Mouse (Mus musculus): ENCODE measurements at regions not wholly inside any gene's neighbourhood (a gene's known extent, or its start where the extent isn't known, plus 50 kb on each side); places are given as distances from the start of the nearest gene placed in this dataset.
"Not testable (repeated sequence)": the region's sequence is repeated elsewhere in the genome, so short reads cannot be mapped to it uniquely, and the experiment has no call there.

DNA sequence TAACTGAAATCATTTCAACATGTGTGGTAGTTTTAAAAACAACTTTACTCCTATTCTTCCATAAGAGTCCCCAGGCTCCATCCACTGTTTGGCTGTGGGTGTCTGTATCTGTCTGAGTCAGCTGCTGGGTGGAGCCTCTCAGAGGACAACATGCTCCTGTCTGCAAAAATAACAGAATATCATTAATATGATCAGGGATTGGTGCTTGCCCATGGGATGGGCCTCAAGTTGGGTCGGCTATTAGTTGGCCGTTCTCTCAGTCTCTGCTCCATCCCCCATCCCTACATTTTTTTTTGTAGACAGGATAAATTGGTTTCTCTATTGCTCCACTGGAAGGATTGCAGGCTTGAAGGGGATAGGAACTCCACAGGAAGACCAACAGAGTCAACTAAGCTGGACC lies 108.5 kb upstream of the Fgf16 start:
- not testable (repeated sequence) for DNase-seq (ENCODE audit: low read depth, low spot score)
- 81% methylated on average over 2 of the region's 2 CpGs for WGBS

DNA sequence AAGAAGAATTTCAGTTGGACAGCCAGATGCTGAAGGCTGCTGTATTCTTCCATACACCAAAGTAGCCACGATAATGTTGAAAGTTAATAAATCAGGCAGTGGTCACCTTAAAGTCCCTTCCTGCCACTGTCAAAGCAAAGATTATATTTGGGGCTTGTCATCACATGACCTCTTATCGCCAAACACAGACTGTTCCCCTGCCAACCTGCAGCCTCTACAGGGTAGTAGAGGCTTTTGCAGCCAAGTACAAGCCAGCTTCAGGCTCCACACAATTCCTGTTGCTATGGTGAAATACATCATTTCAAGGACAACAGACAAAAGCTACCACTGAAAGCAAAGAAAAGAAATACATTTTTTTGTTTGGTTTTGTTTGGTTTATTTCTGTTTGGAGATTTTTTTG lies 93.5 kb upstream of the Fgf16 start:
- 74% methylated on average over 2 of the region's 2 CpGs for WGBS
- no peak for DNase-seq (ENCODE audit: low read depth, low spot score)

DNA sequence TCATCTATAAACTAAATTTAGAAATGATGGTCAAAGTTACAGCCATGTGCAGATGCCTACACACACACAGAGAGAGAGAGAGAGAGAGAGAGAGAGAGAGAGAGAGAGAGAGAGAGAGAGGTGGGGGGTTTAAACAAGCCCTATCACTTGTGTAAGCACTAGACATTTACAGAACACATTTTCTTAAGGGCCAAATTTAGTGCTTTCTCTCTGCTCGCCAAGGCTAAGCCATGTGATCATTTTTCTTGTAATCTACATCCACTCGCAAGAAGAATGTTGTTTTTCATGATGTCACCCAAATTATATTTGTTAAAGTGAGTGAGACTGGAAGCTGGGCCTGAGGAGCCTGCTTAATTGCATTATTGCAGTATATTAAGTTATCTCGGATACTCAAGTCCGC lies 92.8 kb upstream of the Fgf16 start:
- WGBS: 63% methylated on average over 4 of the region's 4 CpGs
- DNase-seq (ENCODE audit: low read depth, low spot score): no peak

DNA sequence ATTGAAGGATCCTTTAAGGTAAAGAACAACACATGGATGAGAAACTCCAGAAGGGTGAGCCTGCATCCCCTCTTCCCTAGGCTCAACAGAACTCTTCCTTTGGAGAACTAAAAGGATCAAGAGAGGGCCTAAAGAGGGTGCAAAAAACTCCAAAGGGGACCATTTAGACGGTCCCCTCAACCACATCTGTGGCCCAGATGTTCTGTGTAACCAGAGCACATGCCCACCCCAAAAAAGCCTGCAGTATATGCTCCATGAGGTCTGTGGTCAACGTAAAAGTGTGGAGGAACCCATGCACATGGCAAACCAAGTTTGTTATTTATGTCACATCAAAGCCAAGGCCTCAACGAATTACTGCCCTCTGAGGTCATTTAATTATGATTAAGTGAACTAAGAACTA lies 89.2 kb upstream of the Fgf16 start:
- WGBS: 59% methylated on average over 3 of the region's 3 CpGs
- no peak for DNase-seq (ENCODE audit: low read depth, low spot score)

DNA sequence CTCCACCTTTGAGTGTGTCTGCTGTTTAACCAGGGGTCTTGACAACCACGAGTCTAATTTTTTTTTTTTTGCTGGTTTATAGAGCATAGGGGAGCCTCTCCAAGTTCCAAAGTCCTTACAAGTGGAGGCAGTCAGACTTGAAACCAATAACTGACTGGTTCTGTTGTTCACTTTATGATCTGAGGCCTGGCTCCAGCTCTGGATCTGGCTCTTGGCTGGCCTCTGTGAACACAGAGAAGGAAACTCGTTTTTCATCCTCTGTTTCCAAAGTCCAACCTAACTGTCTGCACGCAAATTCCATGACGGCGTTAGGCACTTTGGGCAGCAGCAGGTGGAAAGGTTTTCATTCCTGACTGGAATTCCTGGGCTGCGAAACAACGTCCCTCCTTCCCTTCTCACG lies 80.4 kb upstream of the Fgf16 start:
- 47% methylated on average over 8 of the region's 8 CpGs for WGBS
- peak; percentile 13 for DNase-seq (ENCODE audit: low read depth, low spot score)

DNA sequence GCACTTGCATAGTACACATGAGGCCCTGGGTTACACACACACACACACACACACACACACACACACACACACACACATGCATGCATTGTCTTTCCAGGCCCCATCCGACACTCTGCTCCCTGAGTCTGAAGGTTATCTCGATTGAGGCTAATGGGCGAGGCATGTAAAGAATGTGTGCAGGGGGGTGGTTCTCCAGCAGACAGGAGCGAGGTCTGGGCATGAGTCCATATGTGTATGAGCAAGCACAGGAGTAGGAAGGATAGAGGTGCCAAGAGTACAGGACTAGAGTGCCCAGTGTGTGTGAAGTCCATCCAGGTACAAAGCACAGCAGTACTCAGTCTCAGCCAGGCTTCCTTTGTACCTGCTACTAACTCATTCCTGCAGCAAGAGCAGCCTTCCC lies 79.6 kb upstream of the Fgf16 start:
- 34% methylated on average over 4 of the region's 4 CpGs for WGBS
- no peak for DNase-seq (ENCODE audit: low read depth, low spot score)

DNA sequence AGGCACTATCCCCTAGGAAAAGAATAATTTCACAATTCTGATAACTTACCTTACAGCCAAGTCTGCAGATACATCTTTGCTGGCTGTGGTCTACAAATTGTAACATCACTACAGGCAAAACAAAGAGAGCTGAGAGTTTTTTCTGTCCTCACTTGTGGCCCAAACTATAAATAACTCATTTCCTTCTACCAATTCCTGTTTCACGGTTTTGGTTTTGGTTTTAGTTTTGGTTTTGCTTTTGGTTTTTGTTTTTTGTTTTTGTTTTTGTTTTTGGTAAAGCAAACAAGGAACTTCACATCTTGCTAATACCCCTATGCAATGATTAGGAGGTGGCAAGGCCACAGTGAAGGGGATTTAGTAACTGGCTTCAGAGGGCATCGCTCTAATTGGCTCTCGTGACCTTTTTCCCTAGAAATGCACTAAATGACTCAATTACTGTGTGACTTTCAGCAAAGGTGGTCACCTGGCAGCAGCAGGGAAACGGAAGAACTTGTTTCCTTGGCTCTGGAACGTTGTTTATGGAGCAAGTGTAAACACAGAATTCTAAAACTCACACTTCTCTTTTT lies 53.3 kb upstream of the Fgf16 start:
- WGBS: 32% methylated on average over 5 of the region's 5 CpGs
- no peak for DNase-seq (ENCODE audit: low read depth, low spot score)
